Mouse (Mus musculus): ENCODE results near the gene Pes1.

GRCm38 (mm10) chr11:3961761-3962160, 2.0 kb upstream of the Pes1 start:
- no peak for TF ChIP-seq ZNF384 (IDR thresholded peaks at IDR 0.05; ENCODE audit: low read depth, low read length)
- TF ChIP-seq ZC3H11A (IDR thresholded peaks at IDR 0.05; ENCODE audit: borderline replicate concordance, low read depth, low read length) = no peak
- no peak for TF ChIP-seq MAFK (IDR thresholded peaks at IDR 0.05; ENCODE audit: insufficient read depth, low read depth, low read length)
- no peak for TF ChIP-seq CHD2 (IDR thresholded peaks at IDR 0.05; ENCODE audit: low read depth, low read length)
- TF ChIP-seq HCFC1 (IDR thresholded peaks at IDR 0.05; ENCODE audit: borderline replicate concordance, insufficient read depth, low read length) = no peak

All from ES-E14 (cell line).